Mouse (Mus musculus) spleen, adult 2 months (tissue): ENCODE measurements around the gene Acadvl.

Experiments
- CTCF ChIP-seq: fragments of 200-500 bp; IDR thresholded peaks from 2 replicates; pipeline ENCODE4 v1.5.1; 2011; ENCODE audit warnings: mild to moderate bottlenecking, inconsistent platforms; ENCODE audit not compliant: insufficient read depth, insufficient read length, insufficient replicate concordance; ENCODE audit errors: extremely low read depth
- POLR2A ChIP-seq: fragments of 200-500 bp; IDR thresholded peaks from 2 replicates; pipeline ENCODE4 v1.6.1; 2011; ENCODE audit warnings: low read depth, low read length, inconsistent platforms

GRCm38 (mm10) chr11:70010548-70010947 lies 4.7 kb downstream of the Acadvl start:
- TF ChIP-seq POLR2A (no peak), CTCF (no peak)
